Mouse (Mus musculus) heart, adult 2 months (tissue): ENCODE results near the gene Rxra.
A peak's percentile ranks its signal among the peaks of the same experiment; 100 is the strongest.

Experiments used
- CTCF ChIP-seq: fragments of 200-600 bp; IDR thresholded peaks from 2 replicates; pipeline ENCODE4 v1.8.1; 2022; ENCODE audit warnings: antibody characterized with exemption, mild to moderate bottlenecking, moderate library complexity
- EP300 ChIP-seq: fragments of 200-500 bp; IDR thresholded peaks from 2 replicates; pipeline ENCODE4 v1.6.1; 2011; ENCODE audit warnings: low read depth, low read length, control low read depth; ENCODE audit not compliant: insufficient read depth
- POLR2A ChIP-seq: fragments of 200-500 bp; IDR thresholded peaks from 2 replicates; pipeline ENCODE4 v1.6.1; 2011; ENCODE audit warnings: mild to moderate bottlenecking, low read depth, low read length, control low read depth; ENCODE audit not compliant: insufficient read depth

DNA sequence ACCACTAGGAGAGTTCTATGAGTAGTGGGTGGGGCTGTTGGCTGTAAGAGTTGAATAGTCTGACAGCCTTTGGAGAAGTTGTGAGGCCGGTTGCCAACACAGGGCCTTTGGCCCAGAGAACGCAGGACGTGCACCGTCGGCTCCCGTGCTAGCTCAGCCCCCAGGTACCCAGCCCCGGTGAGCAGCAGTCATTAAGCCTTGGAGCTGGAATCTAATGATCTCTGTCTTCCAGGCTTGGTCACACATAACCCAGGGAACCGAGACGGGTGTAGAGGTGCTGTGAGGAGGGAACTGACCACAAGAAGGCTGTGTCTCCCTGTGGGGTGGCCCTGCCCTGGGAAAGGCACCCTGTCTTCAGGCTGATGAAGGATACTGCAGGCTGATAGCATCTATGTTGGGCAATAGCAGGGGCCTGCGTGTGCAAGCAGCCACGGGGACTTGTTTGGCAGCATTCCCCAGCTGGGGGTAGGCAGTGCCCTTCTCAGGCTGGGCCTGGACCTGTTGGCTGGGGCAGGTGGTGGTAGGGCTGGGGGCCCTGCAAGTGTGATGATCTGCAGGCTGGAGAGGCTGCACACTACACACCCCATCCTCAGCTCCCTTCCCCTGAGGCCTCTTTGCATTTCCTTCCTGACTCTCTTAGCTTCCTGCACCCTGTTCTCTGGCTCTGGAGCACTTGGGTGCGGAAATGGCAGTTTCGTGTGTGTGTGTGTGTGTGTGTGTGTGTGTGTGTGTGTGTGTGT lies 68.5 kb downstream of the Rxra start:
- no peak for TF ChIP-seq CTCF
- no peak for TF ChIP-seq POLR2A
- peak; percentile 79 for TF ChIP-seq EP300
